21 mouse cellular contexts compared by ENCODE assay signal in genomic region chr11:109487111-109487510, GRCm38 (mm10). TPM values are rescaled to one million over a fixed set of nuclear protein-coding genes. Genes with fewer than 3 reads are reported as not detected.
A peak's percentile ranks its signal among the peaks of the same experiment; 100 is the strongest.
DNase-seq lines count a peak whose midpoint lies in the region; ATAC-seq and TF ChIP-seq lines count a peak whose summit lies in the region.
"Had no signal": no experiment of that assay in that cellular context is flagged by ENCODE, and none has a peak within 500 bp of the region (broad histone marks: within the 10 kb centered on the region; RNA-seq: fewer than 3 reads in every experiment).

No protein-coding gene starts in this region.

- no peaks in the 10 kb centered on the region for H3K27me3 ChIP-seq in kidney, embryonic 15.5 days
- H3K27me3 ChIP-seq in liver, postnatal 0 days (ENCODE audit: insufficient read depth, low read length) = no peaks in the 10 kb centered on the region
- H3K27me3 ChIP-seq in liver, embryonic 11.5 days (replicated peaks; ENCODE audit: control insufficient read depth, insufficient read depth, low read length) = no peaks in the 10 kb centered on the region
- H3K27me3 ChIP-seq: embryonic facial prominence, embryonic 13.5 days; embryonic facial prominence, embryonic 15.5 days; forebrain, embryonic 12.5 days had no signal

- H3K9ac ChIP-seq in kidney, embryonic 15.5 days = no peak overlapping the region
- no peak overlapping the region for H3K9ac ChIP-seq in liver, postnatal 0 days (replicated peaks)
- no peak overlapping the region for H3K9ac ChIP-seq in liver, embryonic 11.5 days (ENCODE audit: low read depth, low read length)
- H3K9ac ChIP-seq: embryonic facial prominence, embryonic 13.5 days; embryonic facial prominence, embryonic 15.5 days; forebrain, embryonic 12.5 days had no signal

- no peaks in the 10 kb centered on the region for H3K36me3 ChIP-seq in kidney, embryonic 15.5 days
- H3K36me3 ChIP-seq in liver, postnatal 0 days (replicated peaks; ENCODE audit: insufficient read depth, low read length) = no peaks in the 10 kb centered on the region
- H3K36me3 ChIP-seq in liver, embryonic 11.5 days (ENCODE audit: control insufficient read depth, insufficient read depth, low read length) = no peaks in the 10 kb centered on the region
- H3K36me3 ChIP-seq: embryonic facial prominence, embryonic 13.5 days; embryonic facial prominence, embryonic 15.5 days; forebrain, embryonic 10.5 days; forebrain, embryonic 12.5 days had no signal

- TF ChIP-seq EP300 in liver, postnatal 0 days (IDR thresholded peaks at IDR 0.05; ENCODE audit: low read depth) = no peak

- no peak overlapping the region for H3K4me2 ChIP-seq in kidney, embryonic 15.5 days
- H3K4me2 ChIP-seq in liver, postnatal 0 days (ENCODE audit: low read depth, low read length) = 0 out of 2 replicates have a peak overlapping the region, but pooled peaks have one; percentile 16
- no peak overlapping the region for H3K4me2 ChIP-seq in liver, embryonic 11.5 days
- H3K4me2 ChIP-seq: embryonic facial prominence, embryonic 13.5 days; embryonic facial prominence, embryonic 15.5 days; forebrain, embryonic 12.5 days had no signal

- no peak overlapping the region for H3K4me3 ChIP-seq in kidney, embryonic 15.5 days (replicated peaks)
- no peak overlapping the region for H3K4me3 ChIP-seq in liver, postnatal 0 days (ENCODE audit: low read depth, low read length)
- no peak overlapping the region for H3K4me3 ChIP-seq in liver, embryonic 11.5 days (ENCODE audit: low read depth, low read length)
- H3K4me3 ChIP-seq: embryonic facial prominence, embryonic 13.5 days; embryonic facial prominence, embryonic 15.5 days; erythroblast, embryonic 14.5 days; forebrain, embryonic 10.5 days; forebrain, embryonic 12.5 days had no signal

- ATAC-seq in kidney, embryonic 15.5 days (replicated peaks; ENCODE audit: low FRiP score) = no peak
- no peak for ATAC-seq in liver, postnatal 0 days
- no peak for ATAC-seq in liver, embryonic 11.5 days (replicated peaks; ENCODE audit: low FRiP score)
- ATAC-seq: forebrain, embryonic 14.5 days; forebrain, embryonic 16.5 days had no signal

- no peaks in the 10 kb centered on the region for H3K9me3 ChIP-seq in kidney, embryonic 15.5 days (replicated peaks)
- H3K9me3 ChIP-seq in liver, postnatal 0 days (ENCODE audit: low read length) = no peaks in the 10 kb centered on the region
- no peaks in the 10 kb centered on the region for H3K9me3 ChIP-seq in liver, embryonic 11.5 days (ENCODE audit: control insufficient read depth, low read length)
- H3K9me3 ChIP-seq: embryonic facial prominence, embryonic 13.5 days; embryonic facial prominence, embryonic 15.5 days; forebrain, embryonic 10.5 days; forebrain, embryonic 12.5 days had no signal

- 0 out of 2 replicates have a peak, but pooled peaks cover 7% of the 10 kb centered on the region for H3K4me1 ChIP-seq in kidney, embryonic 15.5 days
- peaks cover 30% of the 10 kb centered on the region for H3K4me1 ChIP-seq in liver, postnatal 0 days (ENCODE audit: insufficient read depth)
- H3K4me1 ChIP-seq in liver, embryonic 11.5 days (replicated peaks; ENCODE audit: control insufficient read depth, insufficient read depth, low read length) = peaks cover 2% of the 10 kb centered on the region; the same call in 1 of the 2 replicates
- H3K4me1 ChIP-seq: embryonic facial prominence, embryonic 13.5 days; embryonic facial prominence, embryonic 15.5 days; forebrain, embryonic 12.5 days had no signal

- DNase-seq in kidney, adult 9 months = peak; percentile 68
- DNase-seq in liver, postnatal 0 days = no peak
- DNase-seq in liver, embryonic 11.5 days (ENCODE audit: low spot score) = no peak
- DNase-seq: adrenal gland, adult 2 months; adrenal gland, postnatal 10 days; adrenal gland, postnatal 25 days; cerebellum, adult 11 months; cerebellum, adult 18-20 months; cerebellum, adult 8-10 months; cerebellum, adult 9-11 months; cerebellum, postnatal 14 days; cerebellum, postnatal 36 days; embryo, embryonic 11 days had no signal

- TF ChIP-seq CTCF in liver, postnatal 0 days (IDR thresholded peaks at IDR 0.05; ENCODE audit: low read depth) = no peak

- no peak overlapping the region for H3K27ac ChIP-seq in kidney, embryonic 15.5 days
- peak overlapping the region; percentile 80; the same call in 1 of the 2 replicates for H3K27ac ChIP-seq in liver, postnatal 0 days (ENCODE audit: low read depth)
- H3K27ac ChIP-seq in liver, embryonic 11.5 days (ENCODE audit: low read depth, low read length) = no peak overlapping the region
- H3K27ac ChIP-seq: embryonic facial prominence, embryonic 13.5 days; embryonic facial prominence, embryonic 15.5 days; forebrain, embryonic 10.5 days; forebrain, embryonic 12.5 days had no signal

- WGBS in kidney, embryonic 15.5 days = 50% methylated on average over 1 of the region's 1 CpGs
- WGBS in liver, postnatal 0 days (ENCODE audit: insufficient replicate concordance) = 48% methylated on average over 1 of the region's 1 CpGs
- WGBS in liver, embryonic 11.5 days = 45% methylated on average over 1 of the region's 1 CpGs

RNA-seq across cellular contexts. Expression of gene Slc16a6, which starts 13.7 kb away (rescaled TPM):
- 8.8 and 10.5 TPM in 2 replicates for polyA plus RNA-seq in kidney, embryonic 15.5 days (2015; fragmentation: Nextera tagmentation; extraction: Ambion mirVana)
- polyA plus RNA-seq in liver, postnatal 0 days (2015; fragmentation: Nextera tagmentation; extraction: Ambion mirVana) = 18.8 and 19.0 TPM in 2 replicates
- polyA plus RNA-seq in liver, embryonic 11.5 days (2014; fragmentation: Nextera tagmentation; extraction: Ambion mirVana) = 52.2 and 58.7 TPM in 2 replicates

RNA-seq across cellular contexts. Expression of gene Arsg, which starts 13.9 kb away (rescaled TPM):
- 4.7 and 5.4 TPM in 2 replicates for polyA plus RNA-seq in kidney, embryonic 15.5 days (2015; fragmentation: Nextera tagmentation; extraction: Ambion mirVana)
- 11.8 and 13.1 TPM in 2 replicates for polyA plus RNA-seq in liver, postnatal 0 days (2015; fragmentation: Nextera tagmentation; extraction: Ambion mirVana)
- 5.8 and 6.2 TPM in 2 replicates for polyA plus RNA-seq in liver, embryonic 11.5 days (2014; fragmentation: Nextera tagmentation; extraction: Ambion mirVana)
